Mouse (Mus musculus): ENCODE data around the gene Myo6. TPM values are rescaled to one million over a fixed set of nuclear protein-coding genes. Genes with fewer than 3 reads are reported as not detected.

The Myo6 gene
- total RNA-seq, 2 experiments from 2014 or later: 0.72 to 4.9 TPM

GRCm38 (mm10) chr9:80340927-80341326 lies 176.1 kb downstream of the Myo6 start:
- no peak for ATAC-seq (replicated peaks; ENCODE audit: low FRiP score, low TSS enrichment, poor library complexity, severe bottlenecking)

GRCm38 (mm10) chr9:80341756-80342155 lies 176.9 kb downstream of the Myo6 start:
- no peak for ATAC-seq (replicated peaks; ENCODE audit: low FRiP score, low TSS enrichment, poor library complexity, severe bottlenecking)

- ATAC-seq (replicated peaks; ENCODE audit: low FRiP score, low TSS enrichment, poor library complexity, severe bottlenecking): no peak
Measured at GRCm38 (mm10) chr9:80342520-80342919, 177.7 kb downstream of the Myo6 start.

GRCm38 (mm10) chr9:80344451-80345000 lies 179.7 kb downstream of the Myo6 start:
- ATAC-seq (replicated peaks; ENCODE audit: low FRiP score, low TSS enrichment, poor library complexity, severe bottlenecking): no peak

GRCm38 (mm10) chr9:80351295-80351677 lies 186.5 kb downstream of the Myo6 start:
- ATAC-seq (replicated peaks; ENCODE audit: low FRiP score, low TSS enrichment, poor library complexity, severe bottlenecking): no peak

- ATAC-seq (replicated peaks; ENCODE audit: low FRiP score, low TSS enrichment, poor library complexity, severe bottlenecking): no peak
Measured at GRCm38 (mm10) chr9:80351678-80352331, 187.0 kb downstream of the Myo6 start.

GRCm38 (mm10) chr9:80360063-80360462 lies 195.2 kb downstream of the Myo6 start:
- ATAC-seq (replicated peaks; ENCODE audit: low FRiP score, low TSS enrichment, poor library complexity, severe bottlenecking): no peak

Other genes starting within 250 kb of the Myo6 start
- not detected in 2 replicates for gene Filip1, start 152.2 kb upstream of the Myo6 start, total RNA-seq (2014; fragmentation: Nextera tagmentation)
- gene Filip1, start 152.2 kb upstream of the Myo6 start, total RNA-seq (2017): not detected in 2 replicates
- gene Senp6, start 98.1 kb upstream of the Myo6 start, total RNA-seq (2014; fragmentation: Nextera tagmentation): 143 and 186 TPM in 2 replicates
- gene Senp6, start 98.1 kb upstream of the Myo6 start, total RNA-seq (2017): 169 and 190 TPM in 2 replicates